Mouse (Mus musculus): ENCODE results near the gene Ormdl2.

DNA sequence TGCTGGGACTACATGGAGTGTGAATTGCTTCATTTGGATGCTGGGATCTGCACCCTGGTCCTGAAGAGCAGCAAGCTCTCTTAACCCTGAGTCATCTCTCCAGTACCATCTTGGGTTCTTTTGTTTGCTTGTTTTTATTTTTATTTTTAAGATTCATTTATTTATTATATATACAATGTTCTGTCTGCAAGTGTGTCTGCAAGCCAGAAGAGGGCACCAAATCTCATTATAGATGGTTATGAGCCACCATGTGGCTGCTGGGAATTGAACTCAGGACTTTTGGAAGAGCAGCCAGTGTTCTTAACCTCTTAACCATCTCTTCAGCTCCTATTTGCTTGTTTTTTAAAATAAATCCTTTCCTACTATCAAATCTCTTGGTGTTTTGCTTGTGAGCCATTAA is 16.0 kb upstream of the Ormdl2 start:
- TF ChIP-seq CTCF (IDR thresholded peaks at IDR 0.05; ENCODE audit: insufficient read depth, low read length) (no peak), POLR2A (IDR thresholded peaks at IDR 0.05; ENCODE audit: borderline replicate concordance, extremely low read depth, low read depth, low read length) (no peak)

All from lung, adult 2 months (tissue).